Mouse (Mus musculus) lung, postnatal 0 days (tissue): ENCODE measurements around the gene Pdcd7.

Source experiments
- CTCF ChIP-seq: IDR thresholded peaks from 2 replicates; pipeline ENCODE4 v1.5.1; 2016; ENCODE audit warnings: antibody characterized with exemption, mild to moderate bottlenecking
- EP300 ChIP-seq: IDR thresholded peaks from 2 replicates; pipeline ENCODE4 v1.6.1; 2016; ENCODE audit warnings: antibody characterized with exemption, mild to moderate bottlenecking, control low read depth

- no peak for TF ChIP-seq CTCF
- no peak for TF ChIP-seq EP300
Measured at GRCm38 (mm10) chr9:65356971-65357370, 11.1 kb downstream of the Pdcd7 start.
